Comparison of ENCODE assay signal across 14 mouse cellular contexts in the genomic region with DNA sequence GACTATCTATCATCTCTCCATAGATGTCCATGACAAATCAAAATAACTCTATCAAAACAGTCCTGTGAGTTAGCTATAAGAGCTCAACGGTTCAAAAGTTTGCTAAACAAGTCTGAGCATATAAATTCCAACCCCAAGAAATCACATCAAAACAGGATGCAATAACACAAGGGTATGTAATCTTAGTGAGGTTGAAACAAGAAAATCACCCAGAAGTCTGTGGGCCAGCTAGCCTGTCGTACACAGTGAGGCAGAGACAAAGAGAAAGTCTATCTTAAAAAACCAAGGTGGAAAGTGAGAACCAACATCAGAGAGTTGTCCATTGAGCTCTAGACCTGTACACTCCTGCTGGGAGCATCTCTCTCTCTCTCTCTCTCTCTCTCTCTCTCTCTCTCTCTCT.
"Had no signal": no experiment of that assay in that cellular context is flagged by ENCODE, and none has a peak within 500 bp of the region (broad histone marks: within the 10 kb centered on the region; RNA-seq: fewer than 3 reads in every experiment).

No protein-coding gene starts in this region.

- DNase-seq: kidney, adult 2 months; kidney, postnatal 25 days; liver; lung, adult 18-20 months; lung, postnatal 10 days; lung, postnatal 36 days; retina, postnatal 1 day; right cerebral cortex, postnatal 25 days; spleen, adult 18-20 months; thymus, postnatal 25 days had no signal

- ATAC-seq: intestine, postnatal 0 days; liver, embryonic 12.5 days; midbrain, embryonic 13.5 days; midbrain, embryonic 16.5 days had no signal
